Mouse (Mus musculus) erythroblast, embryonic 14.5 days (primary cell): ENCODE measurements at regions not wholly inside any gene's neighbourhood (a gene's known extent, or its start where the extent isn't known, plus 50 kb on each side); places are given as distances from the start of the nearest gene placed in this dataset.

ENCODE experiments used
- GATA1 ChIP-seq: IDR thresholded peaks from 2 replicates; pipeline ENCODE4 v1.6.1; 2012; ENCODE audit warnings: low read length, inconsistent platforms, mixed read lengths
- TAL1 ChIP-seq: IDR thresholded peaks from 3 replicates; pipeline ENCODE4 v1.6.1; 2012; ENCODE audit warnings: low read length, inconsistent platforms, mixed read lengths

DNA sequence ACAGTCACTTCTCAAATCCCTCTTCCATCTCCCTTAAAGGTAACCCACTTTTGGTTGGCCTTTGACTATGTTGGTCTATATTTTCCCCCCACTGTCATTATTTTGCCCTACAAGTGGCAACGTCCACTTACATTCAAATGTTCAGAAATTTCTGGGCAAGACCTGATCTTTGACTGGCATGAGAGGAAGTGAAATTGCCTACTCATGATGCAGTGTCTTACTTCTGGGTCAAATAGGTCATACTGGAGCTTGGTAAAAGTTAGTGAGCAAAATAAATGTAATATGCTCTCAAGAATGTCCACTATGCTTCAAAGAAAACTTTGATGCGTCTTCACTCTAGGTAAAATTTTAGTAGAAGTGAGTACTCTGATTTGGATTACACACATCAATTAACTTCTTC lies 76.9 kb upstream of the Dcn start:
- TF ChIP-seq TAL1 (no peak), GATA1 (no peak)
